Comparison of ENCODE assay signal across 23 mouse cellular contexts in genomic region chr5:134470538-134471169, GRCm38 (mm10). TPM values are rescaled to one million over a fixed set of nuclear protein-coding genes. Genes with fewer than 3 reads are reported as not detected.
DNase-seq lines count a peak whose midpoint lies in the region; ATAC-seq and TF ChIP-seq lines count a peak whose summit lies in the region.
"Had no signal": no experiment of that assay in that cellular context is flagged by ENCODE, and none has a peak within 500 bp of the region (broad histone marks: within the 10 kb centered on the region; RNA-seq: fewer than 3 reads in every experiment).

No protein-coding gene starts in this region.

- 84% methylated on average over 8 of the region's 8 CpGs for WGBS in midbrain, embryonic 11.5 days
- 79% methylated on average over 8 of the region's 8 CpGs for WGBS in midbrain, embryonic 14.5 days

- no peak overlapping the region for H3K27ac ChIP-seq in midbrain, embryonic 11.5 days (ENCODE audit: low read depth, low read length)
- H3K27ac ChIP-seq in midbrain, embryonic 14.5 days (replicated peaks; ENCODE audit: low read depth, low read length), result no peak overlapping the region
- no peak overlapping the region for H3K27ac ChIP-seq in CH12.LX (ENCODE audit: insufficient read depth, low read depth)
- H3K27ac ChIP-seq: forebrain, embryonic 10.5 days; heart, adult 2 months; hindbrain, embryonic 14.5 days; hindbrain, postnatal 0 days had no signal

- TF ChIP-seq RAD21 in CH12.LX (IDR thresholded peaks at IDR 0.05; ENCODE audit: low read depth, low read length), result no peak

- no peaks in the 10 kb centered on the region for H3K36me3 ChIP-seq in midbrain, embryonic 11.5 days (ENCODE audit: control insufficient read depth, insufficient read depth, low read length)
- no peaks in the 10 kb centered on the region for H3K36me3 ChIP-seq in midbrain, embryonic 14.5 days (ENCODE audit: control insufficient read depth, insufficient read depth, low read length)
- H3K36me3 ChIP-seq in CH12.LX (replicated peaks in 1 of 2; ENCODE audit: control insufficient read depth in 1 of 2, insufficient read depth in 1 of 2, low read length in 1 of 2), result no peaks in the 10 kb centered on the region
- H3K36me3 ChIP-seq: forebrain, embryonic 10.5 days had no signal

- no peak for ATAC-seq in midbrain, embryonic 11.5 days (ENCODE audit: low FRiP score)
- no peak for ATAC-seq in midbrain, embryonic 14.5 days (ENCODE audit: low FRiP score, low TSS enrichment)
- ATAC-seq in activated CD4-positive, CD25-positive, alpha-beta regulatory T cell, adult 4 months, result no peak
- ATAC-seq: CD4-positive, CD25-positive, alpha-beta regulatory T cell, adult 4 months; forebrain, embryonic 14.5 days; hindbrain, postnatal 0 days; inflammation-experienced regulatory T-cells, adult 6 months; intestine, embryonic 16.5 days had no signal

- peaks cover 14% of the 10 kb centered on the region for H3K4me1 ChIP-seq in midbrain, embryonic 11.5 days (ENCODE audit: control insufficient read depth, insufficient read depth, low read length)
- H3K4me1 ChIP-seq in midbrain, embryonic 14.5 days (ENCODE audit: control insufficient read depth, insufficient read depth, low read length), result peaks cover 12% of the 10 kb centered on the region
- H3K4me1 ChIP-seq in CH12.LX (ENCODE audit: control insufficient read depth in 1 of 2, insufficient read depth in 2 of 2), result peaks cover 5 to 42% of the 10 kb centered on the region in 2 experiments

- TF ChIP-seq POLR2A in CH12.LX (IDR thresholded peaks at IDR 0.05; ENCODE audit: low read depth, low read length), result peak; percentile 35; the same call in 1 of the 2 replicates

- intact Hi-C loops in heart, postnatal 10 days (cut with DNase I), result no loop called here

- H3K4me2 ChIP-seq in midbrain, embryonic 11.5 days, result no peak overlapping the region
- no peak overlapping the region for H3K4me2 ChIP-seq in midbrain, embryonic 14.5 days (ENCODE audit: low read length)
- H3K4me2 ChIP-seq in CH12.LX (ENCODE audit: insufficient read depth, low read depth, poor library complexity, severe bottlenecking), result peak overlapping the region; percentile 61; the same call in 1 of the 2 replicates
- H3K4me2 ChIP-seq: heart, embryonic 11.5 days; hindbrain, embryonic 14.5 days had no signal

- no peaks in the 10 kb centered on the region for H3K27me3 ChIP-seq in midbrain, embryonic 11.5 days (ENCODE audit: control insufficient read depth, insufficient read depth, low read length)
- H3K27me3 ChIP-seq in midbrain, embryonic 14.5 days (ENCODE audit: control insufficient read depth, insufficient read depth, low read length), result no peaks in the 10 kb centered on the region
- no peaks in the 10 kb centered on the region for H3K27me3 ChIP-seq in CH12.LX (replicated peaks)

- no peaks in the 10 kb centered on the region for H3K79me2 ChIP-seq in CH12.LX (replicated peaks; ENCODE audit: control insufficient read depth, extremely low read depth, insufficient read depth, poor library complexity, severe bottlenecking)

- no peak overlapping the region for H3K9ac ChIP-seq in midbrain, embryonic 11.5 days (ENCODE audit: low read length)
- no peak overlapping the region for H3K9ac ChIP-seq in midbrain, embryonic 14.5 days (replicated peaks; ENCODE audit: low read length)
- H3K9ac ChIP-seq in CH12.LX (ENCODE audit: insufficient read depth, low read depth), result no peak overlapping the region
- H3K9ac ChIP-seq: hindbrain, embryonic 14.5 days had no signal

- H3K4me3 ChIP-seq in midbrain, embryonic 11.5 days (ENCODE audit: low read depth, low read length), result no peak overlapping the region
- no peak overlapping the region for H3K4me3 ChIP-seq in midbrain, embryonic 14.5 days (replicated peaks; ENCODE audit: low read depth, low read length)
- no peak overlapping the region for H3K4me3 ChIP-seq in CH12.LX (replicated peaks in 1 of 3; ENCODE audit: low read depth in 2 of 3, low read length in 2 of 3, poor library complexity in 1 of 3)
- H3K4me3 ChIP-seq: forebrain, embryonic 10.5 days; heart, adult 2 months had no signal

- peak; percentile 73 for DNase-seq in heart, adult 11 months
- no peak for DNase-seq in heart, postnatal 10 days
- DNase-seq in midbrain, embryonic 11.5 days (ENCODE audit: low spot score, missing footprints), result peak; percentile 33
- DNase-seq in midbrain, embryonic 14.5 days, result no peak
- DNase-seq in CH12.LX (ENCODE audit: extremely low read depth), result peak; percentile 60
- DNase-seq: adrenal gland, adult 2 months; adrenal gland, postnatal 14 days; cerebellum, adult 11-12 months; cerebellum, adult 9-10 months; cerebellum, postnatal 14 days; gastrocnemius, postnatal 25 days; heart, postnatal 4 days; kidney, adult 18-20 months had no signal

- in situ Hi-C loops in CH12.LX (cut with MboI; ENCODE audit: low pct_ligation_motif_present, low pct_unique_long_range_greater_than_20kb, low sequenced_read_pairs), result no loop called here

- no peaks in the 10 kb centered on the region for H3K9me3 ChIP-seq in midbrain, embryonic 11.5 days (ENCODE audit: control insufficient read depth, low read length)
- no peaks in the 10 kb centered on the region for H3K9me3 ChIP-seq in midbrain, embryonic 14.5 days (ENCODE audit: control insufficient read depth, low read length)
- no peaks in the 10 kb centered on the region for H3K9me3 ChIP-seq in CH12.LX (replicated peaks; ENCODE audit: low read length)

- TF ChIP-seq CTCF in CH12.LX (conservative IDR thresholded peaks at IDR 0.05 in 1 of 2, IDR thresholded peaks at IDR 0.05 in 1 of 2; ENCODE audit: low read depth in 2 of 2, low read length in 2 of 2), result no peak

- TF ChIP-seq EP300 in CH12.LX (IDR thresholded peaks at IDR 0.05; ENCODE audit: low read length), result no peak

- dilution Hi-C loops in CH12.LX (cut with MboI; ENCODE audit: extremely low pct_ligation_motif_present, extremely low pct_unique_long_range_greater_than_20kb, low sequenced_read_pairs), result no loop called here

TF ChIP-seq in CH12.LX, 34 proteins besides CTCF, POLR2A, EP300 and RAD21:
- TF ChIP-seq SMC3 (IDR thresholded peaks at IDR 0.05; ENCODE audit: low read depth, low read length) (no peak), KAT2A (IDR thresholded peaks at IDR 0.05; ENCODE audit: insufficient replicate concordance, low read length) (no peak), TBP (conservative IDR thresholded peaks at IDR 0.05; ENCODE audit: low read depth, low read length) (peak; percentile 61; the same call in 1 of the 2 replicates), USF2 (conservative IDR thresholded peaks at IDR 0.05; ENCODE audit: low read depth, low read length) (no peak)

RNA-seq across cellular contexts. Expression of gene Gtf2ird1, which starts 14.1 kb away (rescaled TPM):
- total RNA-seq in heart, postnatal 10 days (2021), result 10 to 100 TPM; 43.3 to 45.5 TPM
- 86.5 and 88.1 TPM in 2 replicates for polyA plus RNA-seq in midbrain, embryonic 11.5 days (2014; fragmentation: Nextera tagmentation; extraction: Ambion mirVana)
- polyA plus RNA-seq in midbrain, embryonic 14.5 days (2014; fragmentation: Nextera tagmentation; extraction: Ambion mirVana), result 75.1 and 75.5 TPM in 2 replicates
- total RNA-seq in CH12.LX (2012; rRNA removed), result 12.2 and 13.1 TPM in 2 replicates
- total RNA-seq in CH12.LX (2014; rRNA removed), result 12.8 and 13.3 TPM in 2 replicates
- 32.0 and 39.0 TPM in 2 replicates for polyA plus RNA-seq in CH12.LX (2012; ENCODE audit: insufficient read length, low read depth)
- 1 to 10 TPM; 7.5 to 7.9 TPM for polyA plus RNA-seq in activated CD4-positive, CD25-positive, alpha-beta regulatory T cell, adult 4 months (2017; shearing (Covaris generic))

Comparison
In these comparisons a context has a peak if more than half of its experiments do, and no peak if none do; other contexts are left out.
1. DNase-seq: peak in heart, adult 11 months (single experiment), midbrain, embryonic 11.5 days (single experiment) and CH12.LX (single experiment); none in heart, postnatal 10 days (0 of 2) and midbrain, embryonic 14.5 days (single experiment).